Mouse (Mus musculus): ENCODE results near the gene Bcas3. TPM values are rescaled to one million over a fixed set of nuclear protein-coding genes. Genes with fewer than 3 reads are reported as not detected.

Bcas3 gene
- polyA plus RNA-seq, 1 experiment, result 103 TPM

DNA sequence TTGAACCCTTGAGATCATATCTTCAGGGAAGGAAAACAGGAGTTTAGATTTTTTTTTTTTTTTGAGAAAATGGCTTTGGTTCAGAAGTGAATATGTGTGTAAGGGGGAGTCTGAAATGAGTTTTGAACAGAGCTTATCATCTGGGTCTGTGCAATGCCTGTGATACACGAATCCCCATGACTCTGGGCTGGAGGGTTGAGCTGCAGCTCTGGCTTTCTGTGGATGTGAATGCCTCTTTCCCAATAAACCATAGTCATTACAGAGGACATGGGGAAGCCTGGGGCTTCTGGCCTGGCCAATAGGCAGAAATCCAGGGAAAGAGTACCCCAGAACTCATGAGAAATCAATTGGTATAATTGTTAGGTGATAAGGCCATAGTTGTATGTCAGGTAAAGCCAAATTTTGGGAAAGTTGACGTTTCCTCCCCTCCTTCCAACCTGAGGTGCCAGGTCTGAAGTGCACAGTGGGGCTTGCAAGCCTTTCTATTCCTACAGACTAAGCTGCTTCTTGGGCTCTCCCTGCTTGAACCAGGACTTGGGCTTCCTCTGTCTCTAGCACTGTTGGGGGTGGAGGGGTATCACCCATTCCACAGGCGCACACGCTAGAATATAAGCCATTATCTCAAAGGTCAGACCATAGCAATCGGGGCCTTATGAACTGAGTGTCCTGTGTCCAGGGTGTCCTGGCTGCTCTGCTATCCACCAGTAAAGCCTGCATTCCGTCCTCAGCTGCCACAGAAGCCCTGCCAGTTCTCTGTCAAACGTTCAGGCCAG lies 486.5 kb downstream of the Bcas3 start:
- no peak for TF ChIP-seq GATA1 (IDR thresholded peaks at IDR 0.05; ENCODE audit: low read length)

DNA sequence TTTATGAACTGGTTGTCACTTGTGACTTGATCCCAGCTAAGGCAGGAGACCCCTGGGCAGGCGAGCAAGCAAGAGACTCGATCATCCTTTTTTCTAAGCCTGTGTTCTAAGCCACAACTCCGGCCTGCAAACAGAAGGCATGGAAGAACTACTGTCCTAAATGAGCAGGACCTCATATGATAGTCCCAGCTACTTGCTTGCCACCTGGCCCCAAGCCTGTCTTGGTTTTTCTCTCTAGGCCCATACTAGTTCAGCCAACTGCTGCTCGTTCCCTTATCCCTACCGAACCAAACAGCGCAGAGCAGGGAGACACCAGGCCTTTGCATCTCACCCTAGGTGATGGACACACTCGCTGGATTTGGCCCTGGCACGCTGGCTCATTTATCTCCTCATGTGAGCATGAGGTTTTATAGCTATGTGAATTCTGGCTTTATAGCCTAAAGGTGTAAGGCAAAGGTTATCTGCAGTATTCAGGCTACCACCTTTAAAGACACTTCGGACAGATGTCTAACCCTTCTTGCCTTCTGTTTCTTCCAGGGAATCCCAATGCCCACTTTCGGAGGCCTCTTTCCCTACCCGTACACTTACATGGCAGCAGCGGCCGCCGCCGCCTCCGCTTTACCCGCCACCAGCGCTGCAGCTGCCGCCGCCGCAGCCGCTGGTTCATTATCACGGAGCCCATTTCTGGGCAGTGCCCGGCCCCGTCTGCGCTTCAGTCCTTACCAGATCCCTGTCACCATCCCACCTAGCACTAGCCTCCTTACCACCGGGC lies 487.2 kb downstream of the Bcas3 start:
- TF ChIP-seq GATA1 (IDR thresholded peaks at IDR 0.05; ENCODE audit: low read length), result no peak

DNA sequence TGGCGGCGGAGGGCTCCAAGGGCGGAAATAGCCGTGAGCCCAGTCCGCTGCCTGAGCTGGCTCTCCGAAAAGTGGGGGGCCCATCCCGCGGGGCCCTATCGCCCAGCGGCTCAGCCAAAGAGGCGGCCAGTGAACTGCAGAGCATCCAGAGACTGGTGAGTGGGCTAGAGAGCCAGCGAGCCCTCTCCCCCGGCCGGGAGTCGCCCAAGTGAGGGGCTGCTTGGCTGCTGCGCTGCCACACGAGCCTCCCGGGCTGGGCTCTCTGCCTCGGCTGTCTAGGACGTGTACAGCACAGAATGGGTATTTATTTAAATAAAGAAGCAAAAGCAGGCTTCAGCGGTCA lies 487.8 kb downstream of the Bcas3 start:
- no peak for TF ChIP-seq GATA1 (IDR thresholded peaks at IDR 0.05; ENCODE audit: low read length)

DNA sequence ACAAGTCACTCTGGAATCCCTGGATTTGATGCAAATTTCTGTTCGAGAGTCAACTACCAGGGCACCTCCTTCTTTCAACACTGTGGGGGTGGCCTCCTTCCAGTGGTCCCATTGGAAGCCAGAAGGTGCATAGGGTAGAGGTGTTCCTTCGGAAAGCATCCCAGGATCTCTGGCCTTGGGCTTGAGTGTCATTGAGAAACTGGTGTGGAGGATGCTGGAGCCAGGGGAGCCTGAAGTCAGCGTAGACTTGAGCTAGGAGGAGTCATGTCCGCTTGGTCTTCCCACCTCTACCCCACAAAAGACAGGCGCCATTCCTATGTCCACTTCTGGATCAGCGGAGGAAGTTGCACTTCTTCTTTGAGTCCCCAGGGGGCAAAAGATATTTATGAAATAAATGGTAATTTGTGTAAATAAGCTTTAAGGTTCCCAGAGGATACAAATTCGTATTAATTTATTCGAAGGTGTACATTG lies 488.3 kb downstream of the Bcas3 start:
- TF ChIP-seq GATA1 (IDR thresholded peaks at IDR 0.05; ENCODE audit: low read length), result no peak

- TF ChIP-seq GATA1 (IDR thresholded peaks at IDR 0.05; ENCODE audit: low read length), result no peak
Measured at GRCm38 (mm10) chr11:85841980-85842379, 489.0 kb downstream of the Bcas3 start.

DNA sequence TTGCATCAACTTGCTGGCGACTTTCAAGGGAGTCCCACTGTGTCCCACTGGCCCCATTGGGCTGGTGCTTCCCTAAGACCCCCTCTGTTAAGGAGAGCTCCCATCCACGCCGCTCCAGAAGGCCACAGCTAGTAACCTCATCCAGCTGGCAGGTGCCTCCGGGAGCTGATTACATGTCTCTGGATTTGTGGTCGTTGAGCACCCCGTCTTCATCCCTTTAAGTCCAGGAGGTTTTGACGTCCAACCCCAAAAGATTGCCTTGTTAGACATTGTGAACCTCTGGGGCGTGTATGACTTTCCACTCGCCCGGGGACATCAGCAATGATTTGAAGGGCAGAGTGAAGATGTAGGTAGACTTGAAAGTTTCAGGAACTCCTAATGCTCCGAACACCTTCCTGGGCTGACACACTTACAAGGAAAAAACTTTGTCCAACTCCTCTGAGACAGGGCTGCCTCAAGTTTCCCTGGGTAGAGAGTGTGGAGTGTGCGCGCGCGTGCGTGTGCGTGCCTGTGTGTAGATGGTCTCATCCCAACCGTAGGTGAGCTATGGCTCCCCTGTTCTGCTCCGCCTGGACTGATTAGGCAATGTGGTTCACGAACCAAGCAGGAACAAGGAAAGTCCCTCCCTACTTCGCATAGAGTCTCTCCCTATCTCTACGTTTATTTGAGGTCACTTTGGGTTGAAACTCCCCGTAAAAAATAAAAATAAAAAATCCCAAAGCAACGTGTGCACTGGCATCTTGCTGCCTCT lies 489.8 kb downstream of the Bcas3 start:
- no peak for TF ChIP-seq GATA1 (IDR thresholded peaks at IDR 0.05; ENCODE audit: low read length)

DNA sequence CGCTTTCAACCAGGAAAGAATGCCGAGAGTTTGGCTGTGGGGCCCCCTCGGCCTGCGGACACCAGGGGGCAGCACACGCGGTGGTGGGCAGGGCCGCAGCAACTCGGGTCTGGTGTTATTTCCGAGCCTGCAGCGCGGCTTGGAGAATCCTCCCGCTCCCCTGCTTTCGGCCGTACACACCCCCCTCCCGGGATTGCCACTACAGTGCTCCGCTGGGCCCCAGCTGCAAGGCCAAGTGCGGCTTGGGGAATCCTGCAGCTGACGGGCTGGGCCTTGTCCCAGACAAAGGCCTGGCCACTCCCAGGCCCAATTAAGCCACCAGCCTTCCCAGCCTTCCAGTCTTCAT lies 490.4 kb downstream of the Bcas3 start:
- TF ChIP-seq GATA1 (IDR thresholded peaks at IDR 0.05; ENCODE audit: low read length), result no peak

- TF ChIP-seq GATA1 (IDR thresholded peaks at IDR 0.05; ENCODE audit: low read length), result no peak
Measured at GRCm38 (mm10) chr11:85844144-85844965, 491.4 kb downstream of the Bcas3 start.

DNA sequence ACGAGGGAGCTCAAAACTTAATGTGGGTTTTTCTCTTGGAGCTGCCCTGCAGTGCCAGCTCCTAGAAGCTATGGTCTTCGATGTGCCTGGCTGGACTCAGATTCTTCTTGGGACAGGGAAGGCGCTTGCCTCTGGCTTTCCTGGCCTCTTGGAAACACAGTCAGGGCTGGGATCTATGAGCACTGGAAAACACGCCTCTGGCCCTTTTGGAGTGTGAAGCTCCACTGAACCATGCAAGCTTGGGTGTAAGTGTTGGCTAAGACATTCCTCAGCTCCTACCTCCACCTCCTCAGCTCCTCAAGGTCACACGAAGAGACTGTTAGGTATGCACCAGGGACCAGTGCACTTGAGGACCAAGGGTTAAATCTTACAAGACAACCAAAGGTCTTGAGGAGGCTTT lies 492.0 kb downstream of the Bcas3 start:
- TF ChIP-seq GATA1 (IDR thresholded peaks at IDR 0.05; ENCODE audit: low read length), result no peak

GRCm38 (mm10) chr11:85845921-85846320 lies 493.0 kb downstream of the Bcas3 start:
- no peak for TF ChIP-seq GATA1 (IDR thresholded peaks at IDR 0.05; ENCODE audit: low read length)

GRCm38 (mm10) chr11:85846509-85846908 lies 493.5 kb downstream of the Bcas3 start:
- no peak for TF ChIP-seq GATA1 (IDR thresholded peaks at IDR 0.05; ENCODE audit: low read length)

GRCm38 (mm10) chr11:85849037-85849436 lies 496.1 kb downstream of the Bcas3 start:
- no peak for TF ChIP-seq GATA1 (IDR thresholded peaks at IDR 0.05; ENCODE audit: low read length)

DNA sequence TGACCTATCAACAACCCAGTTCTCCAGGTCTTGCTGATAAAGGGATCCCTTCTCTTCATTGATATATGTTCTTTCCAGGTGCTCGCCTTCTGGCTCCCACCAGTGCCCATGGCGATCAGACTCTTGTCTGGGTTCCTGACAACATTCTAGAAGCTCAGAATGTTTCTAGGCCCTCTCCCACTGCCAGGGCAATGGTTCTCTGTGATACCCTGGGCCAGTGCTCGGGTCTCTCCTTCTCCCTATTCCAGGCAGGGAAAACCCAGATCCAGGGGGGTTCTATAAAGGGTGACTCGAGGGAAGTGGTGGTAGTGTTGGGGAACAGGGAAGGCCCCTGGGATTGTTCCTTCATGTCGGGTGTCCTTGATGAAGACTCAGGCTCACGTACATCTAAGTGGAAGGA lies 497.3 kb downstream of the Bcas3 start, which contains the start of gene Gm11444:
TSS of gene Gm11444 (minus strand) at position 101 of the 400 bp plus-strand sequence.
- no peak for TF ChIP-seq GATA1 (IDR thresholded peaks at IDR 0.05; ENCODE audit: low read length)

- no peak for TF ChIP-seq GATA1 (IDR thresholded peaks at IDR 0.05; ENCODE audit: low read length)
Measured at GRCm38 (mm10) chr11:85850758-85851157, 497.8 kb downstream of the Bcas3 start.

DNA sequence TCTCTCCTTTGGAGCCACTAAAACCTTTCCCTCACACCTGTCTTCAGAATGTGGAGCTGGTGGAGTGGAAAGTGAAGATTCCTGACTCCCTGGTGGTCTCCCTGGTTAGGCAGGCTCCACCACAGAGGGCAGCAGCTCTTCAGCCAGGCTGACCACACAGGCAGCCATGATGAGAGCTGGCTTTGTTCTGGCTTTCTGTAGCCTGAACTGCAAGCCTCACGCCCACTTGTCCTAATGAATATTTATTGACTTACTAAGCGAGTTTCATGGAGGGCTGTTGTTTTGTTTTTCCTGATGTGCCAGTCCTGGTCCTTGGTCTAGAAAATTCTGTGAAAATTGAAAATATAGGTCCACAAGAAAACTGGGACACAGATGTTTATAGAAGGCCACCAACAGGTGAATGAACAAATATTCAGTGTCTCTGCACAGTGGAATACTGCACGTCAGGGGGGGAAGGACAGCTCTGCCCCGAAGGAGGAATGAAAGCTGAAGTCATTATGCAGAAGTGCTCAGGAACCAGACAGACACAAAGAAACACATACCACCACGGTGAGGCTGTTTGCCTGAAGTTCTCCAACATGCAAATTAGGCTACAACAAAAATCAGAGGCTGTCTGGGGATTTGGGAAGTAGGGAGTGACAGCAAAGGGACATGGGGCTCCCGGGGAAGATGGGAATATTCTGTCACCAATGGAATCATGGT lies 505.2 kb downstream of the Bcas3 start:
- no peak for TF ChIP-seq GATA1 (IDR thresholded peaks at IDR 0.05; ENCODE audit: low read length)
